Mouse (Mus musculus) hindbrain, embryonic 13.5 days (tissue): ENCODE measurements around the gene Mmp17. TPM values are rescaled to one million over a fixed set of nuclear protein-coding genes. Genes with fewer than 3 reads are reported as not detected.

Source experiments
- ATAC-seq: fragments of 200-750 bp; cut with Nextera tagmentation; 2 replicates; pipeline ENCODE4 v1.8.0; 2017; ENCODE audit warnings: moderate TSS enrichment; ENCODE audit not compliant: low FRiP score
- H3K27ac ChIP-seq: fragments of 300-500 bp; sonication (generic); 2 replicates; pipeline ENCODE4 v1.5.1; 2015; ENCODE audit warnings: inconsistent platforms, mild to moderate bottlenecking, moderate library complexity
- H3K27me3 ChIP-seq: fragments of 300-500 bp; sonication (generic); 2 replicates; pipeline ENCODE4 v1.6.1; 2015; ENCODE audit warnings: mild to moderate bottlenecking, inconsistent platforms
- H3K36me3 ChIP-seq: fragments of 300-500 bp; sonication (generic); 2 replicates; pipeline ENCODE4 v1.6.1; 2015; ENCODE audit warnings: mild to moderate bottlenecking, inconsistent platforms
- H3K4me1 ChIP-seq: fragments of 300-500 bp; sonication (generic); replicated peaks from 2 replicates; pipeline ENCODE4 v1.6.1; 2015; ENCODE audit warnings: inconsistent platforms
- H3K4me2 ChIP-seq: fragments of 300-500 bp; sonication (generic); 2 replicates; pipeline ENCODE4 v1.6.1; 2015; ENCODE audit warnings: inconsistent platforms, mild to moderate bottlenecking, moderate library complexity
- H3K4me3 ChIP-seq: fragments of 300-500 bp; sonication (generic); 2 replicates; pipeline ENCODE4 v1.5.1; 2015; ENCODE audit warnings: mild to moderate bottlenecking, inconsistent platforms
- H3K9ac ChIP-seq: fragments of 300-500 bp; sonication (generic); 2 replicates; pipeline ENCODE4 v1.6.1; 2015; ENCODE audit warnings: mild to moderate bottlenecking, inconsistent platforms
- H3K9me3 ChIP-seq: fragments of 300-500 bp; sonication (generic); 2 replicates; pipeline ENCODE4 v1.6.1; 2016; ENCODE audit warnings: inconsistent platforms
- WGBS: fragments of 180-500 bp; shearing (Covaris S2); methylation state at CpG from one replicate; pipeline ENCODE4 v1.1.7; 2015; 5-methylcytosine and 5-hydroxymethylcytosine counted together
- polyA plus RNA-seq: library from polyadenylated mRNA; unstranded; fragments of >200 nt; fragmentation: Nextera tagmentation; extraction: Ambion mirVana; gene quantifications from 2 replicates; pipeline ENCODE4 v1.2.1, GENCODE M21; 2015

Mmp17 gene
- 5.2 and 7.5 TPM in 2 replicates for polyA plus RNA-seq

GRCm38 (mm10) chr5:129583761-129584582, at the start of gene Mmp17:
TSS of gene Mmp17 (plus strand) at chr5:129584169.
- peak within 1 kb of the TSS; percentile 78 for H3K4me3 ChIP-seq
- peak within 1 kb of the TSS; percentile 99 for H3K4me2 ChIP-seq
- H3K9me3 ChIP-seq = no peaks in the 10 kb centered on the region
- no peaks in the 10 kb centered on the region for H3K36me3 ChIP-seq
- 0 out of 2 replicates have a peak within 1 kb of the TSS, but pooled peaks have one; percentile 60 for H3K27ac ChIP-seq
- H3K4me1 ChIP-seq = peaks cover 38% of the 10 kb centered on the region
- under 1% methylated on average over 74 of the region's 80 CpGs for WGBS
- ATAC-seq = peak; percentile 89
- peaks cover 43% of the 10 kb centered on the region for H3K27me3 ChIP-seq
- H3K9ac ChIP-seq = peak within 1 kb of the TSS; percentile 90

- no peak for ATAC-seq
- WGBS = 91% methylated on average over 2 of the region's 2 CpGs
- H3K36me3 ChIP-seq = peaks cover 44% of the 10 kb centered on the region
- no peak overlapping the region for H3K27ac ChIP-seq
- H3K4me1 ChIP-seq = no peaks in the 10 kb centered on the region
- H3K9me3 ChIP-seq = no peaks in the 10 kb centered on the region
- H3K27me3 ChIP-seq = no peaks in the 10 kb centered on the region
- no peak overlapping the region for H3K4me2 ChIP-seq
- no peak overlapping the region for H3K4me3 ChIP-seq
- no peak overlapping the region for H3K9ac ChIP-seq
Measured at GRCm38 (mm10) chr5:129534500-129534899, 49.5 kb upstream of the Mmp17 start.

- Histone ChIP-seq H3K27me3 (no peaks in the 10 kb centered on the region), H3K9ac (no peak overlapping the region), H3K4me1 (no peaks in the 10 kb centered on the region), H3K4me3 (no peak overlapping the region), H3K27ac (no peak overlapping the region), H3K9me3 (no peaks in the 10 kb centered on the region), H3K4me2 (no peak overlapping the region), H3K36me3 (peaks cover 44% of the 10 kb centered on the region)
- no peak for ATAC-seq
- WGBS = 83% methylated on average over 2 of the region's 2 CpGs
Measured at GRCm38 (mm10) chr5:129535021-129535420, 48.9 kb upstream of the Mmp17 start.

GRCm38 (mm10) chr5:129535431-129535830, 48.5 kb upstream of the Mmp17 start:
- H3K27me3 ChIP-seq = no peaks in the 10 kb centered on the region
- peaks cover 46% of the 10 kb centered on the region for H3K36me3 ChIP-seq
- H3K4me1 ChIP-seq = no peaks in the 10 kb centered on the region
- no peaks in the 10 kb centered on the region for H3K9me3 ChIP-seq
- WGBS = 98% methylated on average over 3 of the region's 3 CpGs
- no peak overlapping the region for H3K4me2 ChIP-seq
- H3K4me3 ChIP-seq = no peak overlapping the region
- H3K9ac ChIP-seq = no peak overlapping the region
- H3K27ac ChIP-seq = no peak overlapping the region
- no peak for ATAC-seq

- no peaks in the 10 kb centered on the region for H3K9me3 ChIP-seq
- no peak for ATAC-seq
- peaks cover 61% of the 10 kb centered on the region for H3K36me3 ChIP-seq
- no peaks in the 10 kb centered on the region for H3K27me3 ChIP-seq
- WGBS = 94% methylated on average over 4 of the region's 4 CpGs
- no peak overlapping the region for H3K27ac ChIP-seq
- no peak overlapping the region for H3K9ac ChIP-seq
- H3K4me3 ChIP-seq = no peak overlapping the region
- H3K4me2 ChIP-seq = no peak overlapping the region
- no peaks in the 10 kb centered on the region for H3K4me1 ChIP-seq
Measured at GRCm38 (mm10) chr5:129538826-129539225, 45.1 kb upstream of the Mmp17 start.

- ATAC-seq = no peak
- 96% methylated on average over 3 of the region's 3 CpGs for WGBS
Measured at GRCm38 (mm10) chr5:129542236-129542635, 41.7 kb upstream of the Mmp17 start.

GRCm38 (mm10) chr5:129545787-129546186, 38.2 kb upstream of the Mmp17 start:
- Histone ChIP-seq H3K9ac (no peak overlapping the region), H3K4me2 (no peak overlapping the region)

More at GRCm38 (mm10) chr5:129542236-129542635, 41.7 kb upstream of the Mmp17 start:
- H3K4me2 ChIP-seq = no peak overlapping the region
- no peaks in the 10 kb centered on the region for H3K27me3 ChIP-seq
- H3K4me1 ChIP-seq = no peaks in the 10 kb centered on the region
- peaks cover 79% of the 10 kb centered on the region for H3K36me3 ChIP-seq
- H3K27ac ChIP-seq = no peak overlapping the region
- H3K9ac ChIP-seq = no peak overlapping the region
- H3K9me3 ChIP-seq = no peaks in the 10 kb centered on the region
- no peak overlapping the region for H3K4me3 ChIP-seq

GRCm38 (mm10) chr5:129549716-129550115, 34.3 kb upstream of the Mmp17 start:
- WGBS = 91% methylated on average over 12 of the region's 12 CpGs
- Histone ChIP-seq H3K9ac (no peak overlapping the region), H3K36me3 (peaks cover 100% of the 10 kb centered on the region), H3K9me3 (no peaks in the 10 kb centered on the region), H3K4me1 (no peaks in the 10 kb centered on the region), H3K4me3 (no peak overlapping the region), H3K4me2 (no peak overlapping the region), H3K27me3 (no peaks in the 10 kb centered on the region), H3K27ac (no peak overlapping the region)
- ATAC-seq = no peak

More at GRCm38 (mm10) chr5:129545787-129546186, 38.2 kb upstream of the Mmp17 start:
- 91% methylated on average over 9 of the region's 9 CpGs for WGBS
- no peaks in the 10 kb centered on the region for H3K4me1 ChIP-seq
- H3K9me3 ChIP-seq = no peaks in the 10 kb centered on the region
- H3K4me3 ChIP-seq = no peak overlapping the region
- no peaks in the 10 kb centered on the region for H3K27me3 ChIP-seq
- ATAC-seq = no peak
- H3K27ac ChIP-seq = no peak overlapping the region
- peaks cover 99% of the 10 kb centered on the region for H3K36me3 ChIP-seq

GRCm38 (mm10) chr5:129550790-129551189, 33.2 kb upstream of the Mmp17 start:
- Histone ChIP-seq H3K4me3 (no peak overlapping the region), H3K36me3 (peaks cover 100% of the 10 kb centered on the region), H3K9me3 (no peaks in the 10 kb centered on the region), H3K9ac (no peak overlapping the region), H3K27ac (no peak overlapping the region), H3K4me1 (no peaks in the 10 kb centered on the region), H3K4me2 (no peak overlapping the region), H3K27me3 (no peaks in the 10 kb centered on the region)
- WGBS = 98% methylated on average over 6 of the region's 6 CpGs
- ATAC-seq = no peak

GRCm38 (mm10) chr5:129551991-129552390, 32.0 kb upstream of the Mmp17 start:
- Histone ChIP-seq H3K27ac (no peak overlapping the region), H3K9ac (no peak overlapping the region), H3K4me2 (no peak overlapping the region), H3K4me1 (no peaks in the 10 kb centered on the region), H3K9me3 (no peaks in the 10 kb centered on the region), H3K36me3 (peaks cover 99% of the 10 kb centered on the region), H3K4me3 (no peak overlapping the region), H3K27me3 (no peaks in the 10 kb centered on the region)
- 89% methylated on average over 2 of the region's 2 CpGs for WGBS
- ATAC-seq = no peak

- 97% methylated on average over 6 of the region's 6 CpGs for WGBS
- Histone ChIP-seq H3K9me3 (no peaks in the 10 kb centered on the region), H3K4me1 (no peaks in the 10 kb centered on the region), H3K27me3 (no peaks in the 10 kb centered on the region), H3K4me3 (no peak overlapping the region), H3K36me3 (peaks cover 97% of the 10 kb centered on the region), H3K9ac (no peak overlapping the region), H3K27ac (no peak overlapping the region), H3K4me2 (no peak overlapping the region)
- ATAC-seq = no peak
Measured at GRCm38 (mm10) chr5:129553642-129554041, 30.3 kb upstream of the Mmp17 start.

- 94% methylated on average over 5 of the region's 5 CpGs for WGBS
- no peak overlapping the region for H3K4me3 ChIP-seq
- ATAC-seq = no peak
- H3K9ac ChIP-seq = no peak overlapping the region
- H3K9me3 ChIP-seq = no peaks in the 10 kb centered on the region
- no peak overlapping the region for H3K4me2 ChIP-seq
- peaks cover 95% of the 10 kb centered on the region for H3K36me3 ChIP-seq
- no peaks in the 10 kb centered on the region for H3K4me1 ChIP-seq
- H3K27ac ChIP-seq = no peak overlapping the region
- no peaks in the 10 kb centered on the region for H3K27me3 ChIP-seq
Measured at GRCm38 (mm10) chr5:129558591-129558990, 25.4 kb upstream of the Mmp17 start.

- Histone ChIP-seq H3K27me3 (no peaks in the 10 kb centered on the region), H3K9me3 (no peaks in the 10 kb centered on the region), H3K36me3 (peaks cover 94% of the 10 kb centered on the region), H3K9ac (no peak overlapping the region), H3K4me3 (no peak overlapping the region), H3K4me2 (no peak overlapping the region), H3K27ac (no peak overlapping the region), H3K4me1 (no peaks in the 10 kb centered on the region)
- WGBS = 63% methylated on average over 11 of the region's 11 CpGs
- ATAC-seq = no peak
Measured at GRCm38 (mm10) chr5:129559283-129559682, 24.7 kb upstream of the Mmp17 start.
